Mouse (Mus musculus) liver, embryonic 11.5 days (tissue): Measurements from ENCODE around the gene Kctd13. TPM values are rescaled to one million over a fixed set of nuclear protein-coding genes. Genes with fewer than 3 reads are reported as not detected.
"Not testable (repeated sequence)": the region's sequence is repeated elsewhere in the genome, so short reads cannot be mapped to it uniquely, and the experiment has no call there.

ENCODE experiments used
- ATAC-seq: fragments of 200-750 bp; cut with Nextera tagmentation; replicated peaks from 2 replicates; pipeline ENCODE4 v1.8.0; 2017; ENCODE audit warnings: moderate number of reproducible peaks, mild to moderate bottlenecking, moderate TSS enrichment, moderate library complexity; ENCODE audit not compliant: low FRiP score
- DNase-seq: peaks from one replicate; pipeline ENCODE4 v3.0.0-alpha.2; 2017; ENCODE audit warnings: low spot score
- H3K27ac ChIP-seq: fragments of 300-500 bp; sonication (generic); 2 replicates; pipeline ENCODE4 v1.5.1; 2014; ENCODE audit warnings: mild to moderate bottlenecking, low read depth, low read length, control low read depth
- H3K27me3 ChIP-seq: fragments of 300-500 bp; sonication (generic); replicated peaks from 2 replicates; pipeline ENCODE4 v1.6.1; 2014; ENCODE audit warnings: low read length, mixed read lengths; ENCODE audit not compliant: control insufficient read depth, insufficient read depth
- H3K36me3 ChIP-seq: fragments of 300-500 bp; sonication (generic); 2 replicates; pipeline ENCODE4 v1.6.1; 2014; ENCODE audit warnings: mild to moderate bottlenecking, low read length, moderate library complexity, mixed read lengths; ENCODE audit not compliant: control insufficient read depth, insufficient read depth
- H3K4me1 ChIP-seq: fragments of 300-500 bp; sonication (generic); replicated peaks from 2 replicates; pipeline ENCODE4 v1.6.1; 2014; ENCODE audit warnings: low read length, mixed read lengths; ENCODE audit not compliant: control insufficient read depth, insufficient read depth
- H3K4me2 ChIP-seq: fragments of 300-500 bp; sonication (generic); 2 replicates; pipeline ENCODE4 v1.6.1; 2014; ENCODE audit warnings: mild to moderate bottlenecking, control low read depth, moderate library complexity
- H3K4me3 ChIP-seq: fragments of 300-500 bp; sonication (generic); 2 replicates; pipeline ENCODE4 v1.5.1; 2014; ENCODE audit warnings: low read depth, low read length, control low read depth
- H3K9ac ChIP-seq: fragments of 300-500 bp; sonication (generic); 2 replicates; pipeline ENCODE4 v1.6.1; 2014; ENCODE audit warnings: low read depth, low read length, control low read depth
- H3K9me3 ChIP-seq: fragments of 300-500 bp; sonication (generic); 2 replicates; pipeline ENCODE4 v1.6.1; 2016; ENCODE audit warnings: low read length, inconsistent platforms, mixed read lengths; ENCODE audit not compliant: control insufficient read depth
- WGBS: fragments of 180-500 bp; shearing (Covaris S2); extraction: QIAGEN DNeasy Blood & Tissue Kit; methylation state at CpG from one replicate; pipeline ENCODE4 v1.1.7; 2014; 5-methylcytosine and 5-hydroxymethylcytosine counted together
- polyA plus RNA-seq: library from polyadenylated mRNA; unstranded; fragments of >200 nt; fragmentation: Nextera tagmentation; extraction: Ambion mirVana; gene quantifications from 2 replicates; pipeline ENCODE4 v1.2.1, GENCODE M21; 2014

Kctd13 gene
- polyA plus RNA-seq, 1 experiment from 2014 or later: 16.5 TPM

DNA sequence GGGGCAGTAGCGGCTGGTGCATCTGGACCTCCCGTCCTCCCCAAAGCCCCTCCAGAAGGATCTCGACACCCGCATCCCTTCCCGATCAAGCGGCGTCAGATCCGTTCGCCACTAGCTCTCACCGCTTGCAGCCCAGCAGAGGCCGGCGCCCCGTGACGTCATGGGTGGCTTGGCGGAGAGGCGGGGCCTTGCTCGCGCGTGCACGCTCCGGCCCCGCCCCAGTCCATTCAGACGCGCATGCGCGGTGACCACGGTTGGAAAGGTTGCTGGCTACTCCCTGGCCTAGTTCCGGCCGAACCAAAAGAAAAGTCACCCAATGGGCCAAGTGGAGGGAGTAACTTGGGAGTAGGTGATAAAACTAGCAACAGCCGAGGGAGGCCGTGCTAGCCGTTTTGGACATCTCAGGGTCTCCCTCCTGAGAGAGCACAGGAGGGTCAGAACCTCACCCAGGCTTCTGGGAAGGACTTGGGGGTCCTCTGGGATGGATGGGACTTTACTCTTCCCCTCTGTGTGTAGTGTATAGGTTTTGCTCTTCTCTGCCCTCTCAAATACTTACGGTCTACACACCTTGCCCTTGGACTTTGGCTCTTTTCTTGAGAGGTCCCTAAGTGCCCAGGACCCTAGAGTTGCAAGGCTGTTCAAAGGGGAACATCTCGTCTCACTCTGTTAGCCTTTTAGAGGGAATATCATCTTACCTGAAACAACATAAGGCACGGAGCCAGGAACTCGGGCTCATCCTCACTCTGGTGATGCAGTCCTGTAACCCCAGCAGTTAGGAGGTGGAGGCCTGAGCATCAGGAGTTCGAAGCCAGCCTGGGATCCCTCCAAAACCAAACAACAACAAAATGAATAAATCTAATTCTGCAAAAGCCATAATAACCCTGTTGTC, 30.3 kb upstream of the Kctd13 start:
- Histone ChIP-seq H3K27ac (peak overlapping the region; percentile 59), H3K9ac (peak overlapping the region; percentile 88), H3K4me3 (peak overlapping the region; percentile 66), H3K9me3 (no peaks in the 10 kb centered on the region), H3K27me3 (no peaks in the 10 kb centered on the region), H3K36me3 (no peaks in the 10 kb centered on the region), H3K4me2 (peak overlapping the region; percentile 80), H3K4me1 (peaks cover 7% of the 10 kb centered on the region; the same call in 1 of the 2 replicates)
- WGBS: 12% methylated on average over 37 of the region's 37 CpGs
- DNase-seq (peak; percentile 98), ATAC-seq (peak; percentile 94)

GRCm38 (mm10) chr7:126899781-126900180, 28.9 kb upstream of the Kctd13 start:
- WGBS: 85% methylated on average over 7 of the region's 9 CpGs
- H3K27me3 ChIP-seq, ATAC-seq, H3K36me3 ChIP-seq, DNase-seq, H3K27ac ChIP-seq, H3K4me3 ChIP-seq, H3K9ac ChIP-seq, H3K4me1 ChIP-seq, H3K9me3 ChIP-seq, H3K4me2 ChIP-seq: not testable (repeated sequence)

- no peak overlapping the region for H3K4me2 ChIP-seq
- H3K9ac ChIP-seq: no peak overlapping the region
- H3K4me3 ChIP-seq: no peak overlapping the region
- DNase-seq: no peak
- H3K9me3 ChIP-seq: no peaks in the 10 kb centered on the region
- no peak overlapping the region for H3K27ac ChIP-seq
- no peak for ATAC-seq
- no peaks in the 10 kb centered on the region for H3K27me3 ChIP-seq
- 57% methylated on average over 3 of the region's 3 CpGs for WGBS
- no peaks in the 10 kb centered on the region for H3K4me1 ChIP-seq
- H3K36me3 ChIP-seq: no peaks in the 10 kb centered on the region
Measured at GRCm38 (mm10) chr7:126905590-126905989, 23.1 kb upstream of the Kctd13 start.

DNA sequence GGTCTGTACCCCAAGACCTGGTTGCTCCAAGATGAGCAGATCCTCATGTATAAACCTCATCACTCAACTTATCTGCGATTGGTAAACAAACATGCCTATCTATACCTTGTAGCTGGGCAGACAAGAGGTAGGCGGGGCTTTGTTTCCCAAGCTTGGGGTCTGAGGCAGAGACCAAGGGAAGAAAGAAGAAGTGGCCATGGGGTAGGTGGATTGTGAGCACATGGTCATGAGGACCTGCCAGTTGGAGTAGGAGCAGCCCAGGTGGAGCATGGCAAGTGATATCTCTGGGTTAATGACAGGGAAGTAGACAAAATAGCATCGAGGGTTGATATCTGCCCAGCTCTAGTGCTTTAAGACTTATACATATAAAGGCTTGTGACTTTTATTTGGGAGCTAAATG, 13.8 kb upstream of the Kctd13 start:
- ATAC-seq: no peak
- H3K9me3 ChIP-seq: no peaks in the 10 kb centered on the region
- DNase-seq: no peak
- H3K4me1 ChIP-seq: no peaks in the 10 kb centered on the region
- H3K27me3 ChIP-seq: no peaks in the 10 kb centered on the region
- WGBS: 78% methylated on average over 3 of the region's 3 CpGs
- no peaks in the 10 kb centered on the region for H3K36me3 ChIP-seq
- no peak overlapping the region for H3K4me2 ChIP-seq
- no peak overlapping the region for H3K9ac ChIP-seq
- H3K27ac ChIP-seq: no peak overlapping the region
- no peak overlapping the region for H3K4me3 ChIP-seq

DNA sequence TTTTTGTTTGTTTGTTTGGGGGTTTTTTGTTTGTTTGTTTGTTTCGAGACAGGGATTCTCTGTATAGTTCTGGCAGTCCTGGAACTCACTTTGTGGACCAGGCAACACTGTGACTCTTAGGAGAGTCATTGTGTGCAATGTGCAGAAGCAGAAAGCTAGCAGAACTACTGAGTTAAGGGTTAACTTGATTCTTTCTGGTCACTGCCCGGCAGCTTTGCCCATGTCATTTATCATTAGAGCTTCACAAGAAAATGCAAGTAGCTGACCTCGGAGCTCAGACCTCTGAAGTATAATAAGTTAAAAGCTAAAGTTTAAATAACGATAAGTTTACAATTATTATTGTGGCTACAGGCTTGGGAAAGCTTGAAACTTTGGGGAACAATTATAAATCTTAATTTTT, 10.3 kb upstream of the Kctd13 start:
- not testable (repeated sequence) for H3K4me2 ChIP-seq, H3K9me3 ChIP-seq, H3K27me3 ChIP-seq, H3K4me1 ChIP-seq, ATAC-seq, H3K4me3 ChIP-seq, H3K27ac ChIP-seq, H3K36me3 ChIP-seq, H3K9ac ChIP-seq, DNase-seq
- 49% methylated on average over 4 of the region's 4 CpGs for WGBS

GRCm38 (mm10) chr7:126919973-126920372, 8.7 kb upstream of the Kctd13 start:
- peaks cover 10% of the 10 kb centered on the region for H3K4me1 ChIP-seq
- WGBS: 81% methylated on average over 4 of the region's 4 CpGs
- H3K27ac ChIP-seq: no peak overlapping the region
- no peak overlapping the region for H3K9ac ChIP-seq
- no peaks in the 10 kb centered on the region for H3K27me3 ChIP-seq
- DNase-seq: no peak
- H3K4me2 ChIP-seq: no peak overlapping the region
- no peak for ATAC-seq
- no peaks in the 10 kb centered on the region for H3K9me3 ChIP-seq
- H3K36me3 ChIP-seq: no peaks in the 10 kb centered on the region
- no peak overlapping the region for H3K4me3 ChIP-seq

DNA sequence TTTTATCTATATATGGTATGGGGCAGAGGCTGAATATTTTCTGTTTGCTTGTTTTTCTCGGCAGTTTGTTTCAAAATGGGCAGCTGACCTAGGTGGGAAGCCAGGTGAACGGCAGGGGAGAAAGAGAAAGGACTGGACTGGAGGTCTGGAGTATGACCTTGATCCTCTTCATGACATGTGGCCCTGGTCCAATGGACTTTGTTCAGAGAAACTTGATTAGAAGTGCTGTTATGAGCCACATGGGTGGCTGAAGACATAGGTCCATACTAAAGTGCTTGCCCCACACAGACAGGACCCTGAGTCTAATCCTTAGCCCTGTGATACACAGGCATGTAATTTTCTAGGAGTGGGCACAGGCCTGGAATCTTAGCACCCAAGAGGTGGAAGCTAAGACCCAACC, 7.1 kb upstream of the Kctd13 start:
- 66% methylated on average over 2 of the region's 2 CpGs for WGBS
- Histone ChIP-seq H3K4me3 (no peak overlapping the region), H3K4me2 (no peak overlapping the region), H3K27me3 (no peaks in the 10 kb centered on the region), H3K36me3 (no peaks in the 10 kb centered on the region), H3K9ac (no peak overlapping the region), H3K4me1 (peaks cover 15% of the 10 kb centered on the region), H3K9me3 (no peaks in the 10 kb centered on the region), H3K27ac (no peak overlapping the region)
- no peak for DNase-seq
- no peak for ATAC-seq

DNA sequence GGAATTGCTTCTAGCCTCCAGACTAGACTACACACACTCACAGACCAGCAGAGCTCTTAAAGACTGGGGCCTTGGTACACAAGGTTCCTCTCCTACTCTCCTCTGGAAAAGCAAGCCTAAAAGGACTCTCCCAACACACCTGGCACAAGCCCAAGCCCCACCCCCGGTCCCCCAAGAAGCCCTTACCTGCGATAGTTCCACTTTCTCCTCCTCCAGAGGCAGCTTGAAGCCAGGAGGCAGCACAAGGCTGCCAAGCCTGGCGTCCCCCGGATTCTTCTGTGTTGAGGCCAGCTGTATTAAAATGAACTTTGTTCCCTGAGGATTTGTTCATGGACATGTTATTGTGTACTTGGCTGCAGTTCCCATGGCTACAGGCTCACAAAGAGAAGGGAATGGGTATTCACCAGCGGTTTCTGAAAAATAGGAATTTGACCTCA, 6.0 kb upstream of the Kctd13 start, which contains the start of gene Tmem219:
Tmem219 (minus strand) TSS at position 294 of the 437 bp plus-strand sequence.
- ATAC-seq (no peak), DNase-seq (no peak)
- H3K4me3 ChIP-seq: no peak within 1 kb of the TSS
- H3K4me2 ChIP-seq: no peak within 1 kb of the TSS; the same call in 1 of the 2 replicates
- no peaks in the 10 kb centered on the region for H3K27me3 ChIP-seq
- H3K9ac ChIP-seq: no peak within 1 kb of the TSS
- WGBS: 68% methylated on average over 5 of the region's 5 CpGs
- H3K9me3 ChIP-seq: no peaks in the 10 kb centered on the region
- peaks cover 22% of the 10 kb centered on the region for H3K4me1 ChIP-seq
- no peaks in the 10 kb centered on the region for H3K36me3 ChIP-seq
- H3K27ac ChIP-seq: no peak within 1 kb of the TSS

GRCm38 (mm10) chr7:126923999-126924398, 4.7 kb upstream of the Kctd13 start:
- H3K27ac ChIP-seq: no peak overlapping the region
- no peak for ATAC-seq
- H3K4me1 ChIP-seq: peaks cover 27% of the 10 kb centered on the region

More at GRCm38 (mm10) chr7:126923999-126924398, 4.7 kb upstream of the Kctd13 start:
- Histone ChIP-seq H3K9me3 (no peaks in the 10 kb centered on the region), H3K27me3 (no peaks in the 10 kb centered on the region), H3K4me2 (no peak overlapping the region), H3K4me3 (no peak overlapping the region), H3K36me3 (no peaks in the 10 kb centered on the region), H3K9ac (no peak overlapping the region)
- DNase-seq: no peak
- 53% methylated on average over 5 of the region's 5 CpGs for WGBS
